Mouse (Mus musculus) ES-E14 (cell line): ENCODE results near the gene Igflr1.

ENCODE experiments used
- CHD2 ChIP-seq: IDR thresholded peaks from 2 replicates; pipeline ENCODE4 v1.6.1; 2014; ENCODE audit warnings: mild to moderate bottlenecking, low read depth, low read length, inconsistent platforms
- HCFC1 ChIP-seq: IDR thresholded peaks from 2 replicates; pipeline ENCODE4 v1.6.1; 2012; ENCODE audit warnings: low read length, inconsistent platforms, borderline replicate concordance; ENCODE audit not compliant: insufficient read depth

GRCm38 (mm10) chr7:30596811-30597210 is 31.6 kb downstream of the Igflr1 start:
- TF ChIP-seq CHD2 (no peak), HCFC1 (no peak)
